Mouse (Mus musculus): ENCODE data around the gene Ddx24. TPM values are rescaled to one million over a fixed set of nuclear protein-coding genes. Genes with fewer than 3 reads are reported as not detected.
A peak's percentile ranks its signal among the peaks of the same experiment; 100 is the strongest.

Gene Ddx24
- polyA plus RNA-seq, 1 experiment, result 50.8 TPM

DNA sequence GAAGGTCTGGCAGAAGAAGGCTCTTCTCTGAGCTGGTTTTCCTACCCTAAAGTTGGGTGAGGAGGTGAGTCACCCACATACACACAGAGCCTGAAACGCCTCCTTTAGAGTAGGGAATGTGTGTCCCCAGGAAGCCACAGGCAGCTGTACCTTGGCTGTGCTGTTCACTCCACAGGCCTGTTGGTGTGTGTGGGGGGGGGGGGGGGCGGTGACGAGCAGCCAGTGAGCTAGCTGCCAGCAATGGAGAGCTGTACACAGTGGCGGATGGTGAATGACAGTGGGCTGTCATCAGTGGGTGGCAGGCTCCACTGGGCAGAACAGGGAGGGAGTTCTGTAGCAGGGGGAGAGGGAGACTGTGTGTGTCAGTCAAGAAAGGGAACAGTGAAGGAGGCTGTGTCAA is 48.9 kb downstream of the Ddx24 start:
- Histone ChIP-seq H3K27me3 (ENCODE audit: control insufficient read depth, insufficient read depth, low read length) (no peaks in the 10 kb centered on the region), H3K27ac (ENCODE audit: control insufficient read depth, insufficient read depth, low read length) (no peak overlapping the region), H3K4me1 (replicated peaks; ENCODE audit: control insufficient read depth, insufficient read depth, low read length) (peaks cover 3% of the 10 kb centered on the region; the same call in 1 of the 2 replicates), H3K4me3 (ENCODE audit: control insufficient read depth, insufficient read depth, low read length) (no peak overlapping the region), H3K36me3 (ENCODE audit: control insufficient read depth, insufficient read depth, low read length) (no peaks in the 10 kb centered on the region)
- TF ChIP-seq CTCF (IDR thresholded peaks at IDR 0.05; ENCODE audit: borderline replicate concordance, control insufficient read depth, extremely low read depth, insufficient read depth, low read length, poor library complexity), result no peak
- no peak for TF ChIP-seq POLR2A (IDR thresholded peaks at IDR 0.05; ENCODE audit: control insufficient read depth, extremely low read depth, insufficient read depth, low read length, poor library complexity)
- WGBS, result 61% methylated on average over 2 of the region's 4 CpGs
- no peak for DNase-seq

DNA sequence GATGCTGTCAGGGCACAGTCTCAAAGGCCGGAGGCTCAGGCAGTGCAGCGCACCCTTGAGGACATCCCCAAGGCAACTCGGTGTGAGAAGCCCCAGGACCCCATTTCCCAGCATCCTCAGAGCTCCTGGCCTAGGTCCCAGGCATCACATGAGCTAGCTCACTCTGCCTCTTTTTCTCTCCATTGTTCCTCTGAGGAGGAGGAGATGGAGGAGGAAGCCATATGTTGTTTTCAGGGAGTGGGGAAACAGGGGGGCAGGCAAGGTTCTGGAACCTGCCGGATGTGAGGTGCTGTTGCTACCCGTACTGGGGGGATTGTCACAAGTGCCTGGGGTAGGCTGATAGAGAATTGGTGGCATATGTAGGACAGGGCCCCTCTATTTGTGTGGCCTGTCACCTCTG is 49.5 kb downstream of the Ddx24 start:
- WGBS, result 83% methylated on average over 5 of the region's 5 CpGs

DNA sequence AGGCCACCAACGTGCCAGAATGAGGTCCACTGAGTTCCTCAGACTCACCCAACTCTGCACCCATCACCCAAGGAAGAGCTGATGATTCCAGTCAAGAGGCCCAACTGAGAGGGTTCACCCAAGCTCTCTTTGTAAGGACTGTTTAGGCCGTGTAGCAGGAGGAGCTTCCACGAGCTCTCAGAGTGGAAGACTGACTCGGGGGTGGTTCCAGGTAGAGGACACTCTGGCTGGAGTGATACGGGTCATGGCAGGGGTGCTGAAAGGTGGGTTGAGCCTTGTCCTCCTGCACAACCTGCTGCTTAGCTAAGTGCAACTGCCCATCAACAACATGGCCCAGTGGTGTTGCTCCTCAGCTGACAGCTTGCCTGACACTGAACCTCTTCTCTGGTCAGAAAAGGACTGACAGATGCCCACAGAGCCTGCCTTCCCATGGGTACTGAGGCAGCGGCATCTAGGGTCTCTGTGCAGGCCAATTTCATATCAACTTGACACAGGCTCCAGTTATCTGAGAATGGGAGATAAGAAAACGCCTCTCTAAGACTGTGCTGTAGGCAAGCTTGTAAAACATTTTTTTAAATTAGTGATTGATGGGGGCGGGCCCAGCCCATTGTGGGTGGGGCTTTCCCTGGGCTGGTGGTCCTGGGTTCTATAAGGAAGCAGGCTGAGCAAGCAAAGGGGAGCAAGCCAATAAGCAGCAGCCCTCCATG is 51.9 kb downstream of the Ddx24 start:
- TF ChIP-seq POLR2A (IDR thresholded peaks at IDR 0.05; ENCODE audit: control insufficient read depth, extremely low read depth, insufficient read depth, low read length, poor library complexity), result no peak
- no peak for TF ChIP-seq CTCF (IDR thresholded peaks at IDR 0.05; ENCODE audit: borderline replicate concordance, control insufficient read depth, extremely low read depth, insufficient read depth, low read length, poor library complexity)
- no peak for DNase-seq
- H3K36me3 ChIP-seq (ENCODE audit: control insufficient read depth, insufficient read depth, low read length), result no peaks in the 10 kb centered on the region
- no peak overlapping the region for H3K27ac ChIP-seq (ENCODE audit: control insufficient read depth, insufficient read depth, low read length)
- H3K4me3 ChIP-seq (ENCODE audit: control insufficient read depth, insufficient read depth, low read length), result no peak overlapping the region
- no peaks in the 10 kb centered on the region for H3K4me1 ChIP-seq (replicated peaks; ENCODE audit: control insufficient read depth, insufficient read depth, low read length)
- no peaks in the 10 kb centered on the region for H3K27me3 ChIP-seq (ENCODE audit: control insufficient read depth, insufficient read depth, low read length)
- WGBS, result 82% methylated on average over 8 of the region's 8 CpGs

More for the DNA sequence above, 49.5 kb downstream of the Ddx24 start:
- Histone ChIP-seq H3K27ac (ENCODE audit: control insufficient read depth, insufficient read depth, low read length) (no peak overlapping the region), H3K36me3 (ENCODE audit: control insufficient read depth, insufficient read depth, low read length) (no peaks in the 10 kb centered on the region), H3K27me3 (ENCODE audit: control insufficient read depth, insufficient read depth, low read length) (no peaks in the 10 kb centered on the region), H3K4me1 (replicated peaks; ENCODE audit: control insufficient read depth, insufficient read depth, low read length) (peaks cover 3% of the 10 kb centered on the region; the same call in 1 of the 2 replicates), H3K4me3 (ENCODE audit: control insufficient read depth, insufficient read depth, low read length) (no peak overlapping the region)
- no peak for DNase-seq
- no peak for TF ChIP-seq CTCF (IDR thresholded peaks at IDR 0.05; ENCODE audit: borderline replicate concordance, control insufficient read depth, extremely low read depth, insufficient read depth, low read length, poor library complexity)
- no peak for TF ChIP-seq POLR2A (IDR thresholded peaks at IDR 0.05; ENCODE audit: control insufficient read depth, extremely low read depth, insufficient read depth, low read length, poor library complexity)

DNA sequence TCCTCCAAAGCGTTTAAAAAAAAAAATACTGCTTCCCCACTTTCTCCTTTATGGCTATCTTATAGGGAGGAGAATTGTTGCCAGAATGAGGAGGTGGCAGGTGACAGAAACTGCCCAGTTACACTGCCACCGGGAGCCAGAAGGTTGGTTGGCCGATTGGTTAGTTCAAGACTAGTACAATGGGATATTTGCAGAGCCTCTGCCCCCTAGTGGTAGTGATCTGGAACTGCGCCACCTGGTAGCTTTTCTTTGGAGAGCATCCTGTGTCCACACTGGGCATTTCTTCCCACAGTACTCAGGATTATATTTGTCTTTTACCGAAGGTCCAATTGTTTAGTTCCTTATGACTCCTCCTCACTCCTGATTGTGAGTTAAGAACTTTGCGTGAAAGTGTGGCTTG is 53.9 kb downstream of the Ddx24 start:
- H3K27ac ChIP-seq (ENCODE audit: control insufficient read depth, insufficient read depth, low read length), result no peak overlapping the region
- TF ChIP-seq POLR2A (IDR thresholded peaks at IDR 0.05; ENCODE audit: control insufficient read depth, extremely low read depth, insufficient read depth, low read length, poor library complexity) (no peak), CTCF (IDR thresholded peaks at IDR 0.05; ENCODE audit: borderline replicate concordance, control insufficient read depth, extremely low read depth, insufficient read depth, low read length, poor library complexity) (no peak)
- no peaks in the 10 kb centered on the region; the same call in 1 of the 2 replicates for H3K27me3 ChIP-seq (ENCODE audit: control insufficient read depth, insufficient read depth, low read length)
- no peak overlapping the region for H3K4me3 ChIP-seq (ENCODE audit: control insufficient read depth, insufficient read depth, low read length)
- DNase-seq, result peak; percentile 71
- 27% methylated on average over 6 of the region's 6 CpGs for WGBS
- no peaks in the 10 kb centered on the region for H3K36me3 ChIP-seq (ENCODE audit: control insufficient read depth, insufficient read depth, low read length)
- H3K4me1 ChIP-seq (replicated peaks; ENCODE audit: control insufficient read depth, insufficient read depth, low read length), result no peaks in the 10 kb centered on the region

DNA sequence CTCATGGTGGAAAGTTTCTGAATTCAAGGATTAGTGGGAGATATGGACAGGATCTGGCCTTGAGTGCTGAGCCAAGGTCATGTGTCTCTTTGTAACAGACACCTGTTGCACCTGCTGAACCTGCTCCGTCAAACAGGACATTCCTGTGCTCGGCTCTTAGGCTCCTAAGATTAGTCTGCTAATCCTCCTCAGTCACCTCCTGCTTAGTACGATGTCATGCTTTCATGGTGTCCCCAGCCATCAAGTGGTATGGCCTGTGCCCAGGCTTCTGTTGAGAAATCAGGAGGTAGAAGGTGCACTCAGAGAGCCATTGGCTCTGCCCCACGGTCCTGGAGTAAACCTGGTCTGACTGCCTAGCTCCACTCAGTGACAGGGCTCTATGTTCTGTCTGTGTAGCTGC is 54.8 kb downstream of the Ddx24 start:
- DNase-seq, result no peak
- H3K4me1 ChIP-seq (replicated peaks; ENCODE audit: control insufficient read depth, insufficient read depth, low read length), result no peaks in the 10 kb centered on the region
- H3K27ac ChIP-seq (ENCODE audit: control insufficient read depth, insufficient read depth, low read length), result no peak overlapping the region
- TF ChIP-seq CTCF (IDR thresholded peaks at IDR 0.05; ENCODE audit: borderline replicate concordance, control insufficient read depth, extremely low read depth, insufficient read depth, low read length, poor library complexity), result no peak
- no peak for TF ChIP-seq POLR2A (IDR thresholded peaks at IDR 0.05; ENCODE audit: control insufficient read depth, extremely low read depth, insufficient read depth, low read length, poor library complexity)
- no peaks in the 10 kb centered on the region; the same call in 1 of the 2 replicates for H3K27me3 ChIP-seq (ENCODE audit: control insufficient read depth, insufficient read depth, low read length)
- WGBS, result 95% methylated on average over 4 of the region's 4 CpGs
- no peak overlapping the region for H3K4me3 ChIP-seq (ENCODE audit: control insufficient read depth, insufficient read depth, low read length)
- H3K36me3 ChIP-seq (ENCODE audit: control insufficient read depth, insufficient read depth, low read length), result no peaks in the 10 kb centered on the region

DNA sequence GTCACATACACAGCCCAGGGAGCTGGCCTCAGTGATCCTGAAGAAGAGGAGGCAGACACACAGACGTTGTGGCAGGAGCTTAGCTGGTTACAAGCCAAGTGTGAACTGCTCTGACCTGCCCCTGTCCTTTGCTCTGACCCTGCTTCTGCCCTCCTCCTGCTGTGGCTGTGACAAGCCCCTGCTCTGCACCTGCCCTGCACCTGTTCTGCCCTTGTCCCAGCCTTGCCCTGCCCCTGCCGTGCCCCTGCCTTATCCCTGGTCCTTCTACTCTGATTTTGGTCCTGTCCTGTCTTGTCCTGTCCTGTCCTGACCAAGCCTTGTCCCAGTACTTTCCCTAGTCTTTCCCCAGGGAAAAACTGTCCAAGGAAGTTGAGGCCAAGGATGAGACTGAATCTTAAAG is 56.9 kb downstream of the Ddx24 start:
- WGBS, result 68% methylated on average over 2 of the region's 2 CpGs
- TF ChIP-seq CTCF (IDR thresholded peaks at IDR 0.05; ENCODE audit: borderline replicate concordance, control insufficient read depth, extremely low read depth, insufficient read depth, low read length, poor library complexity), result no peak
- TF ChIP-seq POLR2A (IDR thresholded peaks at IDR 0.05; ENCODE audit: control insufficient read depth, extremely low read depth, insufficient read depth, low read length, poor library complexity), result no peak
- H3K36me3 ChIP-seq (ENCODE audit: control insufficient read depth, insufficient read depth, low read length), result no peaks in the 10 kb centered on the region
- no peaks in the 10 kb centered on the region; the same call in 1 of the 2 replicates for H3K27me3 ChIP-seq (ENCODE audit: control insufficient read depth, insufficient read depth, low read length)
- DNase-seq, result no peak
- no peak overlapping the region for H3K27ac ChIP-seq (ENCODE audit: control insufficient read depth, insufficient read depth, low read length)
- H3K4me3 ChIP-seq (ENCODE audit: control insufficient read depth, insufficient read depth, low read length), result no peak overlapping the region
- H3K4me1 ChIP-seq (replicated peaks; ENCODE audit: control insufficient read depth, insufficient read depth, low read length), result no peaks in the 10 kb centered on the region
